Mouse (Mus musculus): ENCODE results near the gene Wsb1.
A peak's percentile ranks its signal among the peaks of the same experiment; 100 is the strongest.
"Not testable (repeated sequence)": the region's sequence is repeated elsewhere in the genome, so short reads cannot be mapped to it uniquely, and the experiment has no call there.

The Wsb1 gene

DNA sequence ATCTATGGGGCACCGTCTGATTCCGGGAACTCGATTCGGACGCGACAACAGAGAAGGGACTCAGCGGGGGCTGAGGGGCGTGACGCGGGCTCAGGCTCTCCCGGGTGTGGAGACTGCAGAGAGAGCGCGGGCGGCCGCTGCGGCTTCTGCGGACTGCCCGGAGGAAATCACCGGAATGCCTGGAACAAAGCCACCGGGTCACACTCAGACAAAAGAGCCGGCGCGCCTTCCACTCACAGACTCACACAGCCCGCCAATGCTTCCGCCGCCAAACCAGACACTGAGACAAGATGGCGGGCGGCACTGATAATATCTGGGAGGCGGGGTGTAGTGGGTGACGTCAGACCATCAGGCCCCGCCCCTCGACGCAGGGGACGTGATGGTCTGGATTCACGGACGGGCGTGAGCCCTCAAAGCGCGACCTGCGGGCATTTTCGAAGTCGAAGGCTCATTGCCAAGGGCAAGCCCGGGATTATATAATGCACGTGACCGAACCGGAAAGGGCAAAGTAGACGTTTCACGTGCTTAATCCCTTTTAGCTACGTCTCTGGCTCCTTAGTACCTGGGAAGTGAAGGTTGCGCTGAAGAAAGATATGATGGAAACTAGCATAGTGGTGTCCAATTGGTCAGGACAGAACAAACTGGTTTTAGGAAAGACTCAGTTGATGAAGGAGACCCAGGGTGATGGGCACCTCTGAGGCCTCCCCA lies at the start of gene Wsb1:
Gene Wsb1 (minus strand): TSS at position 281 of the 708 bp plus-strand sequence.
- DNase-seq (ENCODE audit: low spot score in 2 of 2) = peak; percentile 86 to 91

GRCm38 (mm10) chr11:79304245-79304644 lies 49.8 kb upstream of the Wsb1 start:
- not testable (repeated sequence) for DNase-seq (ENCODE audit: low spot score in 2 of 2)

- no peak for DNase-seq (ENCODE audit: low spot score in 2 of 2)
Measured at GRCm38 (mm10) chr11:79303109-79303508, 48.6 kb upstream of the Wsb1 start.

- no peak for DNase-seq (ENCODE audit: low spot score in 2 of 2)
Measured at GRCm38 (mm10) chr11:79299719-79300431, 45.4 kb upstream of the Wsb1 start.

DNA sequence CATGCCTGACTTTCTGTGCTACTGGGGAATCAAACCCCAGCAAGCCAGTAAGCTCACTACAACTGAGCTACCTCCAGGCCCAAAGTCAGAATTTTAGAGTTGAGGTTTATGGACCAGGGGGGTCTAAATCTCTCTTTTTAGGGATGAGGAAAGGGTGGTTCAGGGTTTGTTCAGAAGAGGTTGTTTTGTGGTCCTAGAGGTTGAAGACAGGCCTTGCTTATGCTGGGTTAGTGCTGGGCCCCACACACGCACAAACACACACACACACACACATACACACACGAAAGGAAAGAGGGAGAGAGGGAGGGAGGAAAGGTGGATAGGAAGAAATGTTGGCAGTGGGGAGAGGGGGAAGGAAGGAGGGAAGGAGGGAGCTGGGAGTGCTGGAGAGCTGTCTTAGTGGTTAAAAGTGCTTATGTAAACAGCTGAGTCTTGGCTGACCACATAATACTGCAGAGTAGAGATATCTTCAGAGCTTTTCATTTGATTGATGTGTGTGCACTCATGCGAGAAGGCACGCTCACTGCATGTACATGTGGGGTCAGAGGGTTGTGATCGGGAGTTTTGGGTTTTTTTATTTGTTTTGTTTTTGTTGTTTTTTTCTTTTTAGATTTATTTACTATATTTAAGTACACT lies 42.5 kb upstream of the Wsb1 start, which contains the start of gene Gm9964:
Gene Gm9964 (minus strand): TSS at position 51 of the 636 bp plus-strand sequence.
- no peak for DNase-seq (ENCODE audit: low spot score in 2 of 2)

DNA sequence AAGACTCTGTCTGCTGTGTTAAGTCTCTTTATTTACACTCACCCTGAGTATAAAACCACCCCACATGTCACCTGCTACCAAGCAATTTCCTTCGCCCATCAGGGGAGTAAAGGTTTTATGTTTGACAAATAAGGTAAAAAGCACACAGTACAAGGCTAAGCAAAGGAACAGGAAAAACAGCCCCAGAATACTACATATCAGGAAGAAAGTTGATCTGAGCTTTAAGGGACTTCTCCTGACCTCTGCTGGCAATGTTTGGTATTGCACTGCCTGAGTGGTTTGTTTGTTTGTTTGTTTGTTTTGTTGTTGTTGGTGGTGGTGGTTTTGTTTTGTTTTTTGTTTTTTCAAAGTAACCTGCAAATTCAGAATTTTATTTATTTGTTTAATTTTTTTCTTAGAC lies 41.7 kb upstream of the Wsb1 start:
- DNase-seq (ENCODE audit: low spot score in 2 of 2) = peak in 1 of 2 experiments; percentile 21

DNA sequence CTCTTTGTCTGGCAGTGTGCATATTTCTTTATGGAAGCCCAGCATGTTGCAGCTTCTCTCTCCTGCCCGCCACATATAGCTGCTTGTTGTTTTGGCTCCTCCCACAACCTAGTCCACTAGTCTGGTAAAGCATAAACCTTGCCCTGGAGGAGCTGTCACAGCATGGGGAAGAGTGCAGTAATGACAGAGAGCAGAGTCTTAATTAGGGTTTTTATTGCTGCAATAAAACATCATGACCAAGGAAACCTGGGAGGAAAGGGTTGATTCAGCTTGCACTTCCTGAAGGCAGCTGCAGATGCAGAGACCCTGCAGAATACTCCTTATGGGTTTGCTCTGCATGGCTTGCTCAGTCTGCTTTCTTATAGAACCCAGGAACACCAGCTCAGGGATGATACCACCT lies 39.5 kb upstream of the Wsb1 start:
- no peak for DNase-seq (ENCODE audit: low spot score in 2 of 2)

- DNase-seq (ENCODE audit: low spot score in 2 of 2) = no peak
Measured at GRCm38 (mm10) chr11:79293025-79293424, 38.6 kb upstream of the Wsb1 start.

- no peak for DNase-seq (ENCODE audit: low spot score in 2 of 2)
Measured at GRCm38 (mm10) chr11:79292130-79292529, 37.7 kb upstream of the Wsb1 start.

DNA sequence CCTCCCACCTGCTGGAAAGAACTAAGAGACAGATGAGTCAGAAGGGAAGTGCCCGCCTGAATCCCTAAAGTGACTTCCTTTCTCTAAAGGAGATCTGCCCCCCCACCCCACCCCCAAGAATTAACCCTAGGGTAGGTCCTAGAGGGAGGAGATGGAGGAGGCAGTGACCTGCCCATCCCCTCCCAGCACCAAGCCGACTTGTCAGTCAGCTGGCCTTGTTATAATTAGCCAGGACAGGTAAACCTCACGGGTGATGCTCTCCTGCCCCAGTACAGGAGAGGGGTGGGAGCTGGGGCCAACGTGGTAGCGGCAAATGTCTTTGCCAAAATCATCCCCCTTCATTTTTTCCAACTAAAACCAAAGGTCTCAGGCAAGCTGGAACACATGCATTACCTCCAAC lies 37.2 kb upstream of the Wsb1 start:
- DNase-seq (ENCODE audit: low spot score in 2 of 2) = no peak

DNA sequence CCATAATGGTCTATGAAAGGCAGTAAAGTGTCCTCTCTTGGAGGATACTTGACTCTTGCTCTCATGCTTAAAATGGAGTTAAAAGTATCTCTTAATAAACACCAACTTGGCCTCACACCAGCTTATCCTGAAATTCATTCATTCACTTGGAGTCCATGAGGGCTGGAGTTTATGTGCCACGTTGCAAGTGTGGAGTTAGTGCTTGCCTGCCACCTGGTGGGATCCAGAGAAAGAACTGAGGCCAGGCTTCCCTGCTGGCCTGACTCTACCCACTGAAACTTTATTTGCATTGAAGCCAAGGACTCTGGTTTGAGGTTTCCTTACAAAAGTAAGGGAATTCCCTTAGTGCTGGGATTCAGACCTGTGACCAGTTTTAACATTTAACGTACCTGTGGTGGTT lies 36.0 kb upstream of the Wsb1 start:
- DNase-seq (ENCODE audit: low spot score in 2 of 2) = no peak

GRCm38 (mm10) chr11:79288913-79289640 lies 34.6 kb upstream of the Wsb1 start:
- no peak for DNase-seq (ENCODE audit: low spot score in 2 of 2)

GRCm38 (mm10) chr11:79288278-79288843 lies 33.9 kb upstream of the Wsb1 start:
- no peak for DNase-seq (ENCODE audit: low spot score in 2 of 2)

GRCm38 (mm10) chr11:79287447-79287846 lies 33.0 kb upstream of the Wsb1 start:
- no peak for DNase-seq (ENCODE audit: low spot score in 2 of 2)

DNA sequence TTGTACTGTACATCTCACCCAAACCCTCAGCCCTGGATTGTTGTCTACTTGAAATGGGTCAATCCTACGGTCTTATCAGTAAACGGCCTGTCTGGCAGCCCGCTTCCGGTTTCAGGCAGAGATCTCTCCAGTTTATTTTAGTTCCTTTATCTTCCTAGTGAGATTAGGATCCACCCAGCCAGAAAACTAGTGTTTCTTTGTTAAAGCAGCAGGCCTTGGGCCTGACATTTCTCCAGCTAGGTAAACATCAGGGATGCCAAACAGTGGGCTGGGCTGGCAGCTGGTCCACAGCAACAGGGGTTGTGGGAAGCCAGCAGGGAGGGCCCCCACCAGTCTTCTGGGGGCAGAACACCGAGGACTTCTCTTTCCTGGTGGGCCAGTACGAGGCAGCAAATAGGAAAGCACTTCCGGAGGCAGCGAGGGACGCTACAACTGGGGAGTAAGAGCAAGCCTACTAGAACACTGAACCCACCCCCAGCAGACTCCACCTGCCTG lies 31.9 kb upstream of the Wsb1 start:
- DNase-seq (ENCODE audit: low spot score in 2 of 2) = no peak

GRCm38 (mm10) chr11:79283350-79284030 lies 29.0 kb upstream of the Wsb1 start:
- DNase-seq (ENCODE audit: low spot score in 2 of 2) = no peak

DNA sequence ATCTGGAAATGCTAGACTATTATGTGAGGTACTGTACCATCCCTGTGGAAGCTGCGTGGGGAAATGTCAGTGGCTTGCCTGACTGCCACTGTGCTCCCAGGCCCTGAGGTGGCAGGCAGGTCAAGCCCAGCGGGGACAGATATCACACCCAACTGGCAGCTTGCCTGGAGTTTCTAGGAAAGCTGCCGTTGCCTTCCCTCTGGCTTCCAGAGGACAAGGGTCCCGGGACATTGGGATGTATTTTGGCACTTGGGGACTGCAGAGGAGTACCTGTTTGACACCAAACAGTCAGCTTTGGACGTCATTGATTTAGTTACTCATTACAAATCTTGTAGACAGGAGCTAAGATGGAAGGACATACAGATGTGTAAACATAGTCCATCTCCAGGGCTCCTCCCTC lies 26.9 kb upstream of the Wsb1 start:
- DNase-seq (ENCODE audit: low spot score in 2 of 2) = no peak

- no peak for DNase-seq (ENCODE audit: low spot score in 2 of 2)
Measured at GRCm38 (mm10) chr11:79279732-79280405, 25.4 kb upstream of the Wsb1 start.

DNA sequence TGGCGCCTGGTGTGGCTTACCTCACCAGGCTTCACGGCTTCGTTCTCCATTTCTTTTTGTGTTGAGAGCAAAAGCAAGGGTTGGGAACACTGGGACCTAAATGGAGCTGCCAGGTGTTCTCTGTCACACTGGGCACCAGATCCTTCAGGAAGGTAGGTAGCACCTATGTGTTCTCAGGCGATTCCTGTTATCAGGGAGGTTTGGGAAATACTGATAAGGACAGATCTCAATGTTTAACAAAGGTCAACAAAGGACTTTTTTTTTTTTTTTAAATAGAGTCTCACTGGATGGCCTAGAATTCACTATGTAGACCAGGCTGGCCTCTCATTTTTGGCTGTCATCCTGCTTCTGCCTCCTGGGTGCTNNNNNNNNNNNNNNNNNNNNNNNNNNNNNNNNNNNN lies 19.3 kb upstream of the Wsb1 start:
- no peak for DNase-seq (ENCODE audit: low spot score in 2 of 2)

- no peak for DNase-seq (ENCODE audit: low spot score in 2 of 2)
Measured at GRCm38 (mm10) chr11:79273039-79273438, 18.6 kb upstream of the Wsb1 start.
